Mouse (Mus musculus): ENCODE data around the gene Jag2. TPM values are rescaled to one million over a fixed set of nuclear protein-coding genes. Genes with fewer than 3 reads are reported as not detected.

Jag2 gene
- polyA plus RNA-seq, 1 experiment from 2014 or later: 1.4 TPM

GRCm38 (mm10) chr12:112894303-112894884, 35.2 kb downstream of the Jag2 start:
- Histone ChIP-seq H3K9me3 (ENCODE audit: control insufficient read depth, low read length) (no peaks in the 10 kb centered on the region), H3K4me2 (peak overlapping the region; percentile 13; the same call in 1 of the 2 replicates), H3K4me1 (replicated peaks; ENCODE audit: control insufficient read depth, insufficient read depth, low read length) (peaks cover 7% of the 10 kb centered on the region), H3K9ac (ENCODE audit: low read depth, low read length) (no peak overlapping the region), H3K4me3 (ENCODE audit: low read depth, low read length) (no peak overlapping the region), H3K36me3 (ENCODE audit: control insufficient read depth, insufficient read depth, low read length) (no peaks in the 10 kb centered on the region), H3K27me3 (replicated peaks; ENCODE audit: control insufficient read depth, insufficient read depth, low read length) (peaks cover 11% of the 10 kb centered on the region; the same call in 1 of the 2 replicates), H3K27ac (ENCODE audit: low read depth, low read length) (no peak overlapping the region)
- no peak for ATAC-seq (replicated peaks; ENCODE audit: low FRiP score)
- no peak for DNase-seq (ENCODE audit: low spot score)
- WGBS: 46% methylated on average over 11 of the region's 11 CpGs

DNA sequence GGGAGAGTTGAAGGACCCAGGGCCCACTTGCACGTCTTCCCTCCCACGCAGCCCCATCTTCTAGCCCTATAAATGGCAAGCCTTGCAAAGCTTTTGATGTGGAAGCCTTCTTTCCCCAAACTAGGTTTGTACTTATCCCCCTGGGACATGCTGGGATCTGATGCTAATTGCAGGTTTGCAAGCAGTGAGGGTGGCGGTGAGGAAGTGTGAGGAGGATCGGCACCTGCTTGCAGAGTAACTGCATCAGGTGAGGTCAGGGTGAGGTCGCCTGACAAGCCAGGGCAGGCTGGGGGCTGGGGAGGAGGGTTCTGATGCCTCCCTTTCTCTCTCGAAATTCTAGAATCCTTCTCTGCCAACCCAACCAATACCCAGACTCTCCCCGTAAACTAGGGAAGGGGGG, 44.1 kb downstream of the Jag2 start:
- WGBS: 53% methylated on average over 7 of the region's 7 CpGs
- Histone ChIP-seq H3K9ac (ENCODE audit: low read depth, low read length) (no peak overlapping the region), H3K27me3 (replicated peaks; ENCODE audit: control insufficient read depth, insufficient read depth, low read length) (no peaks in the 10 kb centered on the region), H3K4me2 (no peak overlapping the region), H3K9me3 (ENCODE audit: control insufficient read depth, low read length) (no peaks in the 10 kb centered on the region), H3K36me3 (ENCODE audit: control insufficient read depth, insufficient read depth, low read length) (no peaks in the 10 kb centered on the region), H3K27ac (ENCODE audit: low read depth, low read length) (no peak overlapping the region), H3K4me1 (replicated peaks; ENCODE audit: control insufficient read depth, insufficient read depth, low read length) (no peaks in the 10 kb centered on the region), H3K4me3 (ENCODE audit: low read depth, low read length) (no peak overlapping the region)
- DNase-seq (ENCODE audit: low spot score): no peak
- ATAC-seq (replicated peaks; ENCODE audit: low FRiP score): no peak

DNA sequence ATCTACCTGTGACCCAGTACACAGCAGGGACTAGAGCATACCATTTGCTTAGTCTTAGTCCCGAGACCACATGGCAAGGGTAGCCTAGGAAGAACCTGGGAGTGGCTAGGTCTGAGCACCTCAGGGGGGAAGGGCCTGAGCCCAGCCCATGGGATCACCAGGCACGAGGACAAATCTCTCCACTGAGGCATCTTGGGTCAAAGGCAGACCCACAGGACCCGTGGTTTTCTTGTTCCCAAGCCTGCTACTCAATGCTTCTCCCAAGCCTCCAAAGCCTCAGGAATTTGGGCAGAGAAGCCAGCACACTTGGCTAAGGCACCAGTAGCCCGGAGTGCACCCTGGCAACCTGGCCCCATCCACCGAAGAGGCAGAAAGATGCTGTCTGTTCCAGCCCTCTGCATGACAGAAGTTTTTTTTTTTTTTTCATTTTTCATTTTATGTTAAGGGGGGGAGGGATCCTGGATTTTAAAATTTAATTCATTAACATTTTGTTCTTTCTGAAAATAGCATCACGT, 48.2 kb downstream of the Jag2 start:
- H3K4me2 ChIP-seq: no peak overlapping the region
- H3K27me3 ChIP-seq (replicated peaks; ENCODE audit: control insufficient read depth, insufficient read depth, low read length): peaks cover 36% of the 10 kb centered on the region
- peaks cover 6% of the 10 kb centered on the region; the same call in 1 of the 2 replicates for H3K4me1 ChIP-seq (replicated peaks; ENCODE audit: control insufficient read depth, insufficient read depth, low read length)
- DNase-seq (ENCODE audit: low spot score): no peak
- WGBS: 64% methylated on average over 6 of the region's 6 CpGs
- H3K27ac ChIP-seq (ENCODE audit: low read depth, low read length): no peak overlapping the region
- no peak overlapping the region for H3K9ac ChIP-seq (ENCODE audit: low read depth, low read length)
- H3K4me3 ChIP-seq (ENCODE audit: low read depth, low read length): no peak overlapping the region
- no peak for ATAC-seq (replicated peaks; ENCODE audit: low FRiP score)
- H3K36me3 ChIP-seq (ENCODE audit: control insufficient read depth, insufficient read depth, low read length): no peaks in the 10 kb centered on the region
- no peaks in the 10 kb centered on the region for H3K9me3 ChIP-seq (ENCODE audit: control insufficient read depth, low read length)

DNA sequence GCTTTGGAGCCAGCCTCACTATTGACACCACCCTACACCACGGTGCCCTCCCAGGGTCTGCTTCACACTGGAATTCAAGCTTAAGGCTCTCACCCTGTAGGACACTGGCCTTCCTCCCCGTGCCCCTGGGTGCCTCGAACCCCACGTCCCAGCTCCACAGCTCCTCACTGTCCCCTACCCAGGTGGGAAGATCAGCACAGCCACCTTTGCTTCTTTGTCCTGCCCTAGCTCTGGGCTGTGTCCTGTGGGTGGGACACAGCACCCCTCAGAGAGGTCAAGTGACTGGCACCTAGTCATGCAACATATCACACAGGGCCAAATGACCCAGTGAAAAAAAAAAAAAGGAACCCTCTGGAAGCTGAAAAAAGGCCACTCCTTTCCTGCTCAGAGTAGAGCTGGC, 48.9 kb downstream of the Jag2 start:
- H3K4me1 ChIP-seq (replicated peaks; ENCODE audit: control insufficient read depth, insufficient read depth, low read length): peaks cover 10% of the 10 kb centered on the region
- ATAC-seq (replicated peaks; ENCODE audit: low FRiP score) (no peak), DNase-seq (ENCODE audit: low spot score) (no peak)
- no peaks in the 10 kb centered on the region for H3K36me3 ChIP-seq (ENCODE audit: control insufficient read depth, insufficient read depth, low read length)
- H3K27ac ChIP-seq (ENCODE audit: low read depth, low read length): no peak overlapping the region
- no peak overlapping the region for H3K4me3 ChIP-seq (ENCODE audit: low read depth, low read length)
- peaks cover 43% of the 10 kb centered on the region for H3K27me3 ChIP-seq (replicated peaks; ENCODE audit: control insufficient read depth, insufficient read depth, low read length)
- 68% methylated on average over 4 of the region's 4 CpGs for WGBS
- H3K9ac ChIP-seq (ENCODE audit: low read depth, low read length): no peak overlapping the region
- H3K4me2 ChIP-seq: no peak overlapping the region
- H3K9me3 ChIP-seq (ENCODE audit: control insufficient read depth, low read length): no peaks in the 10 kb centered on the region

DNA sequence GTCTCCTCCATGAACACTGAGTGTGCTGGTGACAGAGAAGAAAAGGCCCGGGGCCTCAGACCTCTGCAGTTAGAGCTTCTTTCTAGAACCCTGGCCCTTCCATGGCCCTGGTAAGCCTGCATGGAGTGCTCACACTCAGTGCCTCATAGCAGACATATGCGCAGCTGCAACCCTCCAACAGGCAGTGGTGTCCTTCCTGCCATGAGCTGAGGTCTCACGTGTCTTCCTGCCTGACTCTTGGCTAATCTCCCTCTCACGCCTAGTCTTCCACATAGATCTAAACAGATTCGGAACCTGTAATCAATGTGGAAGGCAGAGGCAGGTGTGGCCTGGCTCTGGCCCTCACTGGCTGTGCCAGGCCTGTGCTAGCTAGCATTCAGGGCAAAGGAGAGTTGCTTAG, 49.8 kb downstream of the Jag2 start:
- no peak overlapping the region for H3K27ac ChIP-seq (ENCODE audit: low read depth, low read length)
- 72% methylated on average over 5 of the region's 5 CpGs for WGBS
- peaks cover 10% of the 10 kb centered on the region for H3K4me1 ChIP-seq (replicated peaks; ENCODE audit: control insufficient read depth, insufficient read depth, low read length)
- H3K9ac ChIP-seq (ENCODE audit: low read depth, low read length): no peak overlapping the region
- no peaks in the 10 kb centered on the region for H3K36me3 ChIP-seq (ENCODE audit: control insufficient read depth, insufficient read depth, low read length)
- no peak overlapping the region for H3K4me3 ChIP-seq (ENCODE audit: low read depth, low read length)
- DNase-seq (ENCODE audit: low spot score) (no peak), ATAC-seq (replicated peaks; ENCODE audit: low FRiP score) (no peak)
- no peaks in the 10 kb centered on the region for H3K9me3 ChIP-seq (ENCODE audit: control insufficient read depth, low read length)
- no peak overlapping the region for H3K4me2 ChIP-seq
- H3K27me3 ChIP-seq (replicated peaks; ENCODE audit: control insufficient read depth, insufficient read depth, low read length): peaks cover 52% of the 10 kb centered on the region

- H3K9me3 ChIP-seq (ENCODE audit: control insufficient read depth, low read length): no peaks in the 10 kb centered on the region
- H3K36me3 ChIP-seq (ENCODE audit: control insufficient read depth, insufficient read depth, low read length): no peaks in the 10 kb centered on the region
- DNase-seq (ENCODE audit: low spot score): no peak
- WGBS: 2% methylated on average over 36 of the region's 37 CpGs
- no peak overlapping the region for H3K27ac ChIP-seq (ENCODE audit: low read depth, low read length)
- peaks cover 70% of the 10 kb centered on the region for H3K27me3 ChIP-seq (replicated peaks; ENCODE audit: control insufficient read depth, insufficient read depth, low read length)
- H3K4me2 ChIP-seq: peak overlapping the region; percentile 62
- H3K9ac ChIP-seq (ENCODE audit: low read depth, low read length): no peak overlapping the region
- H3K4me3 ChIP-seq (ENCODE audit: low read depth, low read length): peak overlapping the region; percentile 35
- peaks cover 13% of the 10 kb centered on the region for H3K4me1 ChIP-seq (replicated peaks; ENCODE audit: control insufficient read depth, insufficient read depth, low read length)
- no peak for ATAC-seq (replicated peaks; ENCODE audit: low FRiP score)
Measured at GRCm38 (mm10) chr12:112877607-112878020, 52.0 kb downstream of the Jag2 start.

DNA sequence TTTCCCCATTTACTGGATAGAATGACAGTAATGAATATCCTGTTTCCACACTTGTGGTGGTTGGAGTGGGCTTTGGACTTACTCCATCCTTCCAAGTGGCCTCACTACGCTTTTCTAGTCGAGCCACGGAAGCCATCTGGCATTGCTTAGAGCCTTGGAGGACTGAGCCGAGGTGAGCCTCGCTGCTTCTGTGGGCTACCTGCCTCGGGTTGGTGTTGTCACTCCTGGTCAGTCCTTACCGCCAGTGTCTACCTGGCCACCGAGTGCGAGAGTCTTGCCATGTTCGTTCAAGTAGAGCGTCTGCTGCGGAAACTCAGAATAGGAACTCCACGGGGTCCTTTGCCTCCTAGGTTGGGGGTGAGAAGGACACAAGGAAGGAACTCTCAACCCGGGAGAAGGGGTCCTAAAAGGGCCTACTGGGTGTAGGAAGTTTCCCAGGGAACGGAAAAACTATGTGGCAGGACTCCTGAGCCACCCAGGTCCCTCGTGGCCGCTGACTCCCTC, 52.5 kb downstream of the Jag2 start:
- Histone ChIP-seq H3K4me1 (replicated peaks; ENCODE audit: control insufficient read depth, insufficient read depth, low read length) (peaks cover 13% of the 10 kb centered on the region), H3K9ac (ENCODE audit: low read depth, low read length) (no peak overlapping the region), H3K4me2 (peak overlapping the region; percentile 62), H3K27me3 (replicated peaks; ENCODE audit: control insufficient read depth, insufficient read depth, low read length) (peaks cover 74% of the 10 kb centered on the region), H3K4me3 (ENCODE audit: low read depth, low read length) (peak overlapping the region; percentile 35), H3K27ac (ENCODE audit: low read depth, low read length) (no peak overlapping the region), H3K36me3 (ENCODE audit: control insufficient read depth, insufficient read depth, low read length) (no peaks in the 10 kb centered on the region), H3K9me3 (ENCODE audit: control insufficient read depth, low read length) (no peaks in the 10 kb centered on the region)
- ATAC-seq (replicated peaks; ENCODE audit: low FRiP score) (no peak), DNase-seq (ENCODE audit: low spot score) (no peak)
- 4% methylated on average over 17 of the region's 17 CpGs for WGBS

- WGBS: 6% methylated on average over 28 of the region's 28 CpGs
- ATAC-seq (replicated peaks; ENCODE audit: low FRiP score): 0 out of 2 replicates have a peak, but pooled peaks have one; percentile 7
- Histone ChIP-seq H3K9ac (ENCODE audit: low read depth, low read length) (no peak overlapping the region), H3K4me3 (ENCODE audit: low read depth, low read length) (no peak overlapping the region), H3K9me3 (ENCODE audit: control insufficient read depth, low read length) (no peaks in the 10 kb centered on the region), H3K27ac (ENCODE audit: low read depth, low read length) (no peak overlapping the region), H3K4me1 (replicated peaks; ENCODE audit: control insufficient read depth, insufficient read depth, low read length) (peaks cover 13% of the 10 kb centered on the region), H3K27me3 (replicated peaks; ENCODE audit: control insufficient read depth, insufficient read depth, low read length) (peaks cover 74% of the 10 kb centered on the region), H3K4me2 (peak overlapping the region; percentile 62), H3K36me3 (ENCODE audit: control insufficient read depth, insufficient read depth, low read length) (no peaks in the 10 kb centered on the region)
- DNase-seq (ENCODE audit: low spot score): peak; percentile 51
Measured at GRCm38 (mm10) chr12:112876332-112877072, 53.1 kb downstream of the Jag2 start.

All from liver, embryonic 11.5 days (tissue).